Mouse (Mus musculus) stomach, embryonic 16.5 days (tissue): ENCODE results near the gene Foxn1. TPM values are rescaled to one million over a fixed set of nuclear protein-coding genes. Genes with fewer than 3 reads are reported as not detected.

ENCODE experiments used
- ATAC-seq: fragments of 200-750 bp; cut with Nextera tagmentation; 2 replicates; pipeline ENCODE4 v1.8.0; 2017; ENCODE audit warnings: moderate number of reproducible peaks, moderate TSS enrichment; ENCODE audit not compliant: insufficient read depth, low FRiP score
- H3K27ac ChIP-seq: fragments of 300-500 bp; sonication (generic); 2 replicates; pipeline ENCODE4 v1.5.1; 2014; ENCODE audit warnings: low read length
- H3K27me3 ChIP-seq: fragments of 300-500 bp; sonication (generic); 2 replicates; pipeline ENCODE4 v1.6.1; 2014; ENCODE audit warnings: low read length, control low read depth, mixed read lengths; ENCODE audit not compliant: control insufficient read depth, insufficient read depth
- H3K36me3 ChIP-seq: fragments of 300-500 bp; sonication (generic); 2 replicates; pipeline ENCODE4 v1.6.1; 2014; ENCODE audit warnings: low read length; ENCODE audit not compliant: control insufficient read depth, insufficient read depth
- H3K4me1 ChIP-seq: fragments of 300-500 bp; sonication (generic); 2 replicates; pipeline ENCODE4 v1.6.1; 2014; ENCODE audit warnings: low read length, control low read depth, mixed read lengths; ENCODE audit not compliant: control insufficient read depth, insufficient read depth
- H3K4me2 ChIP-seq: fragments of 300-500 bp; sonication (generic); 2 replicates; pipeline ENCODE4 v1.6.1; 2014; ENCODE audit warnings: low read depth, low read length, mixed read lengths
- H3K4me3 ChIP-seq: fragments of 300-500 bp; sonication (generic); replicated peaks from 2 replicates; pipeline ENCODE4 v1.5.1; 2014; ENCODE audit warnings: mild to moderate bottlenecking, low read length
- H3K9ac ChIP-seq: fragments of 300-500 bp; sonication (generic); 2 replicates; pipeline ENCODE4 v1.6.1; 2014; ENCODE audit warnings: low read length
- H3K9me3 ChIP-seq: fragments of 300-500 bp; sonication (generic); replicated peaks from 2 replicates; pipeline ENCODE4 v1.6.1; 2016; ENCODE audit warnings: low read length, control low read depth; ENCODE audit not compliant: control insufficient read depth
- WGBS: fragments of 180-500 bp; shearing (Covaris S2); extraction: QIAGEN DNeasy Blood & Tissue Kit; methylation state at CpG from one replicate; pipeline ENCODE4 v1.1.7; 2014; 5-methylcytosine and 5-hydroxymethylcytosine counted together
- polyA plus RNA-seq: library from polyadenylated mRNA; unstranded; fragments of >200 nt; fragmentation: Nextera tagmentation; extraction: Ambion mirVana; gene quantifications from 2 replicates; pipeline ENCODE4 v1.2.1, GENCODE M21; 2015

Foxn1 gene
- polyA plus RNA-seq, 1 experiment from 2014 or later = 1.6 TPM

DNA sequence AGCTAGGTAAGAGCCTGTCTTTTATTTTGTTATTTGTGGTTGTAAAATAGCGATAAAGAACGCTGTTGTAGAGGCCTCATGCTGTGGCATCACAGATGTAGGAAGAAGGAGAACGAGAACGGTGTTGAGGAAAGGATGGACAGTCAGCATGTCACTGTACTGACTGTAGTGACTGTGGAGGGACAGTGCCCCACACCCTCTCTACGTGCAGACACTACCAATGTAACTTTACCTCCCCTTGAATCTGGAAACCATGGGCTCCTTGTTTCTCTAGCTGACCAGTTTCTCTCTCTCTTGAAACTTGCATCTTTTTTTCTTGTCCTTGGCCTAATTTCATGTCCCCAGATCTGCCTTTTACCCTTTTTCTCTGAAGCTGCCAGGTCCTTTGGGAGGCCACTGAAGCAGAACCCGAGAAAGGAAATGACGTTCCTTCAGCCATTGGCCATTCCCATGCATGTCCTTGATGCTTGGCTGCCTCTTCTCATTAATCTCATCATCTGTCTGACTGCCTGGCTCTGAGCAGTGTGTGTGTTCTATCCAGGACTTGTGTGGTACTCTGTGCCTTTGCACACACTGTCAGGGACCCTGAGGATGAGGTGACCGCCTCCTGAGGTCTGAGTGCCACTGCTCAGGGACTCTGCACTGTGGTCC lies 75.4 kb downstream of the Foxn1 start:
- H3K27me3 ChIP-seq = no peaks in the 10 kb centered on the region
- no peak overlapping the region for H3K4me3 ChIP-seq
- no peaks in the 10 kb centered on the region for H3K9me3 ChIP-seq
- peaks cover 4% of the 10 kb centered on the region; the same call in 1 of the 2 replicates for H3K36me3 ChIP-seq
- WGBS = 91% methylated on average over 8 of the region's 8 CpGs
- no peak for ATAC-seq
- H3K9ac ChIP-seq = no peak overlapping the region
- H3K4me1 ChIP-seq = no peaks in the 10 kb centered on the region
- no peak overlapping the region for H3K27ac ChIP-seq
- H3K4me2 ChIP-seq = no peak overlapping the region

Other genes starting within 250 kb of the Foxn1 start
- 50.9 and 55.1 TPM in 2 replicates for gene Traf4, start 221.0 kb downstream of the Foxn1 start, polyA plus RNA-seq
- 16.7 and 19.0 TPM in 2 replicates for gene Nek8, start 209.9 kb downstream of the Foxn1 start, polyA plus RNA-seq
- gene Tlcd1, start 209.8 kb downstream of the Foxn1 start, polyA plus RNA-seq = 32.5 and 32.8 TPM in 2 replicates
- gene Rpl23a, start 203.0 kb downstream of the Foxn1 start, polyA plus RNA-seq = 1,025 and 1,263 TPM in 2 replicates
- 88.3 and 90.9 TPM in 2 replicates for gene Rab34, start 198.1 kb downstream of the Foxn1 start, polyA plus RNA-seq
- 3.1 and 3.7 TPM in 2 replicates for gene Proca1, start 193.2 kb downstream of the Foxn1 start, polyA plus RNA-seq
- 89.2 and 106 TPM in 2 replicates for gene Sdf2, start 140.8 kb downstream of the Foxn1 start, polyA plus RNA-seq
- 29.3 and 31.7 TPM in 2 replicates for gene Supt6, start 140.6 kb downstream of the Foxn1 start, polyA plus RNA-seq
- gene 2610507B11Rik, start 124.8 kb downstream of the Foxn1 start, polyA plus RNA-seq = 72.4 and 80.3 TPM in 2 replicates
- gene BC030499, start 95.7 kb downstream of the Foxn1 start, polyA plus RNA-seq = 0.17 and 0.54 TPM in 2 replicates
- gene Spag5, start 85.0 kb downstream of the Foxn1 start, polyA plus RNA-seq = 28.9 and 30.7 TPM in 2 replicates
- gene Aldoc, start 63.6 kb downstream of the Foxn1 start, polyA plus RNA-seq = 25.6 and 37.3 TPM in 2 replicates
- 67.4 and 80.9 TPM in 2 replicates for gene Pigs, start 58.1 kb downstream of the Foxn1 start, polyA plus RNA-seq
- gene Unc119, start 43.1 kb downstream of the Foxn1 start, polyA plus RNA-seq = 24.3 and 27.5 TPM in 2 replicates
- 0.25 and 0.56 TPM in 2 replicates for gene Slc13a2, start 35.7 kb upstream of the Foxn1 start, polyA plus RNA-seq
- gene Slc46a1, start 79.1 kb upstream of the Foxn1 start, polyA plus RNA-seq = 12.0 and 15.9 TPM in 2 replicates
- 2.3 and 2.4 TPM in 2 replicates for gene Sarm1, start 111.2 kb upstream of the Foxn1 start, polyA plus RNA-seq
- gene Vtn, start 112.5 kb upstream of the Foxn1 start, polyA plus RNA-seq = 45.6 and 54.4 TPM in 2 replicates
- gene Sebox, start 116.9 kb upstream of the Foxn1 start, polyA plus RNA-seq = 0.13 TPM in 1 of 2 replicates, not detected in the other
- gene Tmem199, start 125.6 kb upstream of the Foxn1 start, polyA plus RNA-seq = 38.9 and 43.1 TPM in 2 replicates
- 131 and 136 TPM in 2 replicates for gene Poldip2, start 125.6 kb upstream of the Foxn1 start, polyA plus RNA-seq
- 76.2 and 84.1 TPM in 2 replicates for gene Tnfaip1, start 149.8 kb upstream of the Foxn1 start, polyA plus RNA-seq
- 136 and 157 TPM in 2 replicates for gene Ift20, start 149.8 kb upstream of the Foxn1 start, polyA plus RNA-seq
- gene Tmem97, start 164.2 kb upstream of the Foxn1 start, polyA plus RNA-seq = 213 and 223 TPM in 2 replicates